Mouse (Mus musculus) lung, embryonic 16.5 days (tissue): ENCODE data around the gene Gm9495. TPM values are rescaled to one million over a fixed set of nuclear protein-coding genes. Genes with fewer than 3 reads are reported as not detected.
A peak's percentile ranks its signal among the peaks of the same experiment; 100 is the strongest.
"Not testable (repeated sequence)": the region's sequence is repeated elsewhere in the genome, so short reads cannot be mapped to it uniquely, and the experiment has no call there.

Experiments used
- ATAC-seq: fragments of 200-750 bp; cut with Nextera tagmentation; 2 replicates; pipeline ENCODE4 v1.8.0; 2017; ENCODE audit warnings: low read depth, mild to moderate bottlenecking, moderate library complexity
- H3K27ac ChIP-seq: fragments of 300-500 bp; sonication (generic); 2 replicates; pipeline ENCODE4 v1.5.1; 2014; ENCODE audit warnings: mild to moderate bottlenecking, control low read depth, low read length
- H3K27me3 ChIP-seq: fragments of 300-500 bp; sonication (generic); 2 replicates; pipeline ENCODE4 v1.6.1; 2014; ENCODE audit warnings: low read depth, low read length, mixed read lengths; ENCODE audit not compliant: control insufficient read depth, insufficient read depth
- H3K36me3 ChIP-seq: fragments of 300-500 bp; sonication (generic); 2 replicates; pipeline ENCODE4 v1.6.1; 2014; ENCODE audit warnings: low read length; ENCODE audit not compliant: control insufficient read depth, insufficient read depth
- H3K4me1 ChIP-seq: fragments of 300-500 bp; sonication (generic); replicated peaks from 2 replicates; pipeline ENCODE4 v1.6.1; 2014; ENCODE audit warnings: low read length, mixed read lengths; ENCODE audit not compliant: control insufficient read depth, insufficient read depth
- H3K4me2 ChIP-seq: fragments of 300-500 bp; sonication (generic); 2 replicates; pipeline ENCODE4 v1.6.1; 2014; ENCODE audit warnings: low read depth, low read length, control low read depth
- H3K4me3 ChIP-seq: fragments of 300-500 bp; sonication (generic); 2 replicates; pipeline ENCODE4 v1.5.1; 2014; ENCODE audit warnings: mild to moderate bottlenecking, low read length, control low read depth
- H3K9ac ChIP-seq: fragments of 300-500 bp; sonication (generic); 2 replicates; pipeline ENCODE4 v1.6.1; 2014; ENCODE audit warnings: low read length, control low read depth
- H3K9me3 ChIP-seq: fragments of 300-500 bp; sonication (generic); 2 replicates; pipeline ENCODE4 v1.6.1; 2016; ENCODE audit warnings: low read length; ENCODE audit not compliant: control insufficient read depth
- WGBS: fragments of 180-500 bp; shearing (Covaris S2); extraction: QIAGEN DNeasy Blood & Tissue Kit; methylation state at CpG from one replicate; pipeline ENCODE4 v1.1.7; 2014; 5-methylcytosine and 5-hydroxymethylcytosine counted together
- polyA plus RNA-seq: library from polyadenylated mRNA; unstranded; fragments of >200 nt; fragmentation: Nextera tagmentation; extraction: Ambion mirVana; gene quantifications from 2 replicates; pipeline ENCODE4 v1.2.1, GENCODE M21; 2015

The Gm9495 gene
- not detected in 2 replicates for polyA plus RNA-seq

DNA sequence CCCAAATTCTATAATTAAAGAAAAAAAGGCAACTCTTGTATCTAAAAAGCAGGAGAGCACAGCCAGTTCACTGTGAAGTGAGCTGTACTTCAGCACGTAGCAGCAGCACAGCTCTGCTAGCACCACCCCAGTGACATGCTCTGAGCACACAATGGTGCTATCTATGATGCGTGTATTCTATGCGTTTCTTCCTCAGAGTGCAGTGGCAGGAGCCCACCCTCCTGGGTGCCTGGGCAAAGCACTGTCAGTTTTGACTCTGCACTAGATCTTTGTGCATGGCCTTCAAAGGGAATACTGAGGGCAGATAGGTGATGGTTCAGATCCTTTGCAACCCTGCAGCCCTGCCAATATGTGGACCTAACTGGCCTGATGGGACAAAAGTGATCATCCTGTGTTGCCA, at the start of gene Gm9495:
Gene Gm9495, minus strand, starts transcription at position 101 of the 400 bp plus-strand sequence.
- not testable (repeated sequence) for H3K4me3 ChIP-seq, H3K27ac ChIP-seq, ATAC-seq, H3K36me3 ChIP-seq, H3K27me3 ChIP-seq, H3K9ac ChIP-seq, H3K4me1 ChIP-seq, H3K9me3 ChIP-seq, H3K4me2 ChIP-seq
- WGBS: 80% methylated on average over 1 of the region's 3 CpGs

DNA sequence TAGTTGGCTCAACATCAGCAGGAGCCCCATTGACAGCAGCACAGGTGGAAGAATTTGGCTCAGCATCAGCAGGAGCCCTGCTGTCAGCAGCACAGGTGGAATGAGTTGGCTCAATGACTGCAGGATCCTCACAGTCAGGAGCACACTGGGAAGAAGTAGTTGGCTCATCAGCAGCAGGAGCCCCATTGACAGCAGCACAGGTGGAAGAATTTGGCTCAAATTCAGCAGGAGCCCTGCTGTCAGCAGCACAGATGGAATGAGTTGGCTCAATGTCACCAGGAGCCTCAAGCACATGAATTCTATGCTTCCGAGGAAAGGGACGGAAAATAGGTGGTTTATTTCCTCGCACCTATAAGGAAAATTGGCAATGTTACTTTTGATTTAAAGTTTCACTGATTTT, 21.6 kb upstream of the Gm9495 start:
- H3K9ac ChIP-seq, H3K4me2 ChIP-seq, H3K27ac ChIP-seq, H3K36me3 ChIP-seq, H3K27me3 ChIP-seq, ATAC-seq, H3K4me3 ChIP-seq, H3K9me3 ChIP-seq, H3K4me1 ChIP-seq: not testable (repeated sequence)
- WGBS: 66% methylated on average over 2 of the region's 3 CpGs

DNA sequence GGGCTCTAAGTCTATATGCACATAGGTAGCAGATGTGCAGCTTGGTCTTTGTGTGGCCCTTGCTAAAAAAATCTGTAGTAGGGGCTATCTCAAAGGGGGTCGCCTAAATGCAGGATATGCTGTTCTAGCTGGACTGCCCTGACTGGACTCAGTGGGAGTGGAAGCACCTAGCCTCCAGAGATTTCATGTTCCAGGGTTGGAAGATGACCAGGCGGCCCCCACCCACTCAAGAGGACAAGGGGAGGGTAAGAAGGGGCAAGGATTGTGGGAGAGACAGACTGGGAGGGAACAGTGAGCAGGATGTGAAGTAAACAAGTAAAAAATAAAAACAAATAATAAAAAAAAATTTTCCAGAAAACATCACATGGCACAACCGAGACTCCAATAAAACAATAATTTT, 33.3 kb downstream of the Gm9495 start:
- H3K4me1 ChIP-seq, H3K4me2 ChIP-seq, H3K36me3 ChIP-seq, H3K9ac ChIP-seq, H3K27me3 ChIP-seq, ATAC-seq, H3K4me3 ChIP-seq, H3K9me3 ChIP-seq, H3K27ac ChIP-seq: not testable (repeated sequence)
- 63% methylated on average over 2 of the region's 3 CpGs for WGBS

DNA sequence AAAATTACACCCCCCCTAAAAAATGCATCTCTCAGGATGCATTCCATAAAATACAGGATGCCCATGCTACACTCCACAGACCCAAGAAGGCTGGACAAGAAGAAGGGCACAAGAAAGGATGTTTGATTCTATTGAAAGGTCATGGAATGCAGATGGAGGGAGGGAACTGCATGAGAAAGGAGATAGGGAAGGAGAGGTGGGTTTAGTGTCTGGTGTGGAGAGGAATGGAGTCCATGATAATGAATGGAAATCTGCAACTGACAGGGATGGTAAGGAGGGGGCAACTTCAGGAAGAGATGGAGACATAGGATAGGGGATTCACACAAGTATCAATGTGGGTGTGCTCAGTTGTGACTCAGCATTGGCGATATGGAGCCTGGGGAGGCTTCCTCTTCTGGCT, 39.0 kb downstream of the Gm9495 start:
- H3K4me3 ChIP-seq: no peak overlapping the region
- no peaks in the 10 kb centered on the region for H3K27me3 ChIP-seq
- no peaks in the 10 kb centered on the region for H3K4me1 ChIP-seq
- H3K9ac ChIP-seq: no peak overlapping the region
- no peak for ATAC-seq
- no peaks in the 10 kb centered on the region for H3K36me3 ChIP-seq
- no peak overlapping the region for H3K27ac ChIP-seq
- WGBS: 85% methylated on average over 1 of the region's 1 CpGs
- H3K4me2 ChIP-seq: no peak overlapping the region
- no peaks in the 10 kb centered on the region for H3K9me3 ChIP-seq

DNA sequence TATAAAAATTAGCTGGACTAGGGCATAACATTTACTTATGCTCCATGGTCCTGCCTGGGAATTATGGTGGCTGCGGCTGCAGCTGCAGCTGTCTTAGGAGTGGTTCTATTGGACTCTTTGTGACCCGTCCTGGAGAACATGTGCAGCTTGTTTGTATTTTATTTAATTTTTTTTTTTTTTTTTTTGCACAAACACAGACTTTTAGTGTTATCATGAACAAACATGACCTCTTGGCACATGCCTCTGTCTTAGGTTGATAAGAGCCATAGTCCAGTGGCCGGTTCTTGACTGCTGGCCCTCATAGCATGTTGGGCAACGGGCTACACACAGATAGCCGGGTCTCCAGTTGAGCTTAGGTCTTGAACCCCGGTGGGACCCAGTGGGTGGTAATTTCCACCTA, 48.6 kb downstream of the Gm9495 start:
- peaks cover 3% of the 10 kb centered on the region; the same call in 1 of the 2 replicates for H3K9me3 ChIP-seq
- no peak overlapping the region for H3K27ac ChIP-seq
- no peak overlapping the region for H3K4me2 ChIP-seq
- no peak overlapping the region for H3K9ac ChIP-seq
- no peaks in the 10 kb centered on the region for H3K4me1 ChIP-seq
- ATAC-seq: no peak
- H3K4me3 ChIP-seq: no peak overlapping the region
- WGBS: 66% methylated on average over 6 of the region's 6 CpGs
- H3K27me3 ChIP-seq: no peaks in the 10 kb centered on the region
- no peaks in the 10 kb centered on the region for H3K36me3 ChIP-seq

DNA sequence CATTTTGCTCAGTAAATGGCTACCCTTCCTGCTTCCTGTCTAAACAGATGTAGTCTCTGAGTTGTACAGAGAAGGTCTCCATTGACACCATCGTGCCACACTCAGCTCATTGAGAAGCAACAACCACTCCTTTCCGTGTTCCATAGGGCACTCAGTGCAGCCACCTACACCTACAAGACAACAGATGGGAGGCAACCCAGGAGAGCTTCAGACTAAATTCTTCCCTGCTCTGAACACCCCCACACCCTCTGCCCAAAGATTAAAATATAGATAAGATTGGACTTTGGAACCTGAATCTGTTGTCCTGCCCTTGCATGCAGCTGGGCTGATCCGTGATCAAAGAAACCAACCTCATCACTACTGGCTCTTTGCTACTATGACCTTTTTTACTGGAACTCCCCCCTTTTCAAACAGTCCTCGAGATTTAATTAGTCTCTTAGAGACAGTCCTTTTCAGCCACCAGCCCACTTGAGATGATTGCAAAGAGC, 53.4 kb downstream of the Gm9495 start:
- Histone ChIP-seq H3K4me1 (peaks cover 4% of the 10 kb centered on the region; the same call in 1 of the 2 replicates), H3K27ac (no peak overlapping the region), H3K9me3 (peaks cover 3% of the 10 kb centered on the region; the same call in 1 of the 2 replicates), H3K4me3 (peak overlapping the region; percentile 59), H3K4me2 (peak overlapping the region; percentile 89), H3K9ac (peak overlapping the region; percentile 85), H3K27me3 (no peaks in the 10 kb centered on the region), H3K36me3 (no peaks in the 10 kb centered on the region)
- 52% methylated on average over 4 of the region's 4 CpGs for WGBS
- no peak for ATAC-seq

DNA sequence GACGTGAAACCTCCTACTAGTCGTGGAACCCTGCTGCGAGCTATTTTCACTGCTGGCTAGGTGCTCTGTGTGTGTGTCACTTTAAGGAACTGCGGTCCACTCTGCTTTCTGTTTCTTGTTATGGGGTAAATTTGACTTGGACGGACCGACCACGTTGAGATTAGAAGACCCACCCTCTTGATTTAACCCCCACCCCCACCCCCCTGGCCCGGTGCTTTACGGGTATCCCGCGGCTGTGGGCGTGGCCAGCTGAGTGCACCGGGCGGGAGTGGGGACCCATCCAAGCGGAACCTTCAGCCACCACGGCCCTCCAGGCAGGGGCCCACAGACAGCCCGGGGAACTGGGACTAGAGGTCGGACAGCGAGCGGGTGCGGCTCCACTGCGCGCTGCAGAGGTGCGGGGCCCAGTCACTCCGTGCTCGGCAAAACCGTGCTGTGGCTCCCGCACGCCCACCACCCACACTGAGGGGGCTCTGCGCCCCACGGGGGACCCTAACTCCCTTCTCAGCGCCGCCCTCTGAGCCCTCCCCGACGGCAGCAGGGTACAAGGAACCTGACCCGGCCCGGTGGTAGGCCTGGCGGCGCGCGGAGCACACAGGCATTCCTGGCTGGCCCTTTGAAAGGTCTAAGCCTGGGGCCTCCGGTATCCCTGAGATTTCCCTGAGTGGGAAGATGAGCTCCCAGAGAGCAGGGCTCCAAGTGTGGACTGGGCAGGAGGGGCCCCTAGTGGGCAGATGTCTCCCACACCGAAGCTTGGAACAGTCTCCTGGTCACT, 54.0 kb downstream of the Gm9495 start:
- WGBS: 10% methylated on average over 43 of the region's 43 CpGs
- H3K27ac ChIP-seq: peak overlapping the region; percentile 22; the same call in 1 of the 2 replicates
- peak overlapping the region; percentile 85 for H3K9ac ChIP-seq

DNA sequence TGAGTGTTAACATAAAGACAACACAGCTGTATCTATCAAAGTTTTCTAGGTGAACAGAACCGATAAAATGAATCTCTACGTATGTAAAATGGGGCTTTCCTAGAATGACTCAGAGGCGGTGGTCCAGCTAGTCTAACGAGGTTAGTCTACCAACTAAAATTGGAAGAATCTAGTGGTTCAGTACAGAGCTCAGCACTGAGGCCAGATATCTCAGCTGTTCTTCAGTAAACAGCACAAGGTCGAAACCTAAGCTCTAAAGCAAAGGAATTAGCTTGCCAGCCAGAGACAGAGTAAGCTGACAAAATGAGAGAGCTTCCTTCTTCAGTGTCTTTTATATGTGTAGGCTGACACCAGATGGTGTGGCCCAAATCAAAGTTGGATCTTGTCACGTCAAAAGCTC, 57.2 kb downstream of the Gm9495 start:
- H3K27ac ChIP-seq: no peak overlapping the region
- no peak for ATAC-seq
- H3K4me3 ChIP-seq: no peak overlapping the region
- no peak overlapping the region; the same call in 1 of the 2 replicates for H3K4me2 ChIP-seq
- no peaks in the 10 kb centered on the region; the same call in 1 of the 2 replicates for H3K36me3 ChIP-seq
- no peak overlapping the region for H3K9ac ChIP-seq
- 64% methylated on average over 6 of the region's 6 CpGs for WGBS
- H3K9me3 ChIP-seq: 0 out of 2 replicates have a peak, but pooled peaks cover 5% of the 10 kb centered on the region
- no peaks in the 10 kb centered on the region for H3K27me3 ChIP-seq
- H3K4me1 ChIP-seq: peaks cover 9% of the 10 kb centered on the region

More for the DNA sequence above, 54.0 kb downstream of the Gm9495 start:
- peaks cover 6% of the 10 kb centered on the region for H3K4me1 ChIP-seq
- H3K4me3 ChIP-seq: peak overlapping the region; percentile 59
- ATAC-seq: peak; percentile 61
- peaks cover 3% of the 10 kb centered on the region; the same call in 1 of the 2 replicates for H3K9me3 ChIP-seq
- peak overlapping the region; percentile 89 for H3K4me2 ChIP-seq
- H3K36me3 ChIP-seq: no peaks in the 10 kb centered on the region
- no peaks in the 10 kb centered on the region for H3K27me3 ChIP-seq

DNA sequence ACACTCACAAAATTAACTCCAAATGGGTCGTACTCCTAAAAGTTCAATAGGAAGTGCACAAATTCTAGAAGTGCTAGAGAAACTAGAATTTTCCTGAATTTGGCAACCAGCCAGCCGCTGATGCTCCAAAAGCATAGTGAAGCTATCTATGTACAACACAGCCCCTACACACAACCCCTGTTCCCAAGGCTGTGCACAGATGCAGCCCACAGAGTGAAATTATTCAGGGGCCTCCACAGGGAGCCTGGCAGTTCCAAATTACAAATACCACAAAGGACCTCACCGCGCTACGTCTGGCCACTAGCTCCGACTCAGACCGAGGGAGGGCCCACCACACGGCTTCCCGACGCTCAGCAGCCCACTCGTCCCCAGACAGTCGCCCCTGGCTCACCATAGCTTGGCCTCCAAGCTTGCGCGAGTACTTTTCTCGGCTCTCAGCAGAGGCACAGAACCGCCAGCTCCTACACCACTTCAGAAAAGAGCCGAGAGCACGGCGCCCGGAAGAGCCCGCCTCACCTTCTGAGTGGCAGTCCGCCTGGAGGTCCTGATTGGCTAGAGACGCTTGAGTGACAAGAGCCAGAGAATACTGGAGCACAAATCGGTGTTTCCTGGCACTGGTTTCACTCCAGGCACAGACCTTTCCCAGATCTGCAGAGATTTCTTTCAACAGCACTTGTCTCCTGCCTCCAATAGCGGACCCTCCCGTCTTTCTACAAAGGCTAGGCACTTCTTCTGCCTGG, 58.1 kb downstream of the Gm9495 start:
- no peaks in the 10 kb centered on the region for H3K27me3 ChIP-seq
- under 1% methylated on average over 26 of the region's 26 CpGs for WGBS
- H3K4me2 ChIP-seq: peak overlapping the region; percentile 63
- ATAC-seq: peak; percentile 98
- no peaks in the 10 kb centered on the region; the same call in 1 of the 2 replicates for H3K36me3 ChIP-seq
- H3K4me3 ChIP-seq: peak overlapping the region; percentile 69
- peak overlapping the region; percentile 96 for H3K27ac ChIP-seq
- H3K4me1 ChIP-seq: peaks cover 9% of the 10 kb centered on the region
- H3K9me3 ChIP-seq: 0 out of 2 replicates have a peak, but pooled peaks cover 8% of the 10 kb centered on the region
- peak overlapping the region; percentile 84 for H3K9ac ChIP-seq
